Mouse (Mus musculus) small intestine, adult 2 months (tissue): ENCODE measurements around the gene Zfp1. TPM values are rescaled to one million over a fixed set of nuclear protein-coding genes. Genes with fewer than 3 reads are reported as not detected.

Experiments used
- H3K27ac ChIP-seq: fragments of 200-500 bp; 2 replicates; pipeline ENCODE4 v1.5.1; 2012; ENCODE audit warnings: low read depth, low read length, control low read depth, inconsistent platforms; ENCODE audit not compliant: insufficient read depth
- H3K27me3 ChIP-seq: fragments of 200-500 bp; 2 replicates; pipeline ENCODE4 v1.6.1; 2012; ENCODE audit warnings: mild to moderate bottlenecking, moderate library complexity, low read length, inconsistent platforms; ENCODE audit not compliant: control insufficient read depth, insufficient read depth
- H3K36me3 ChIP-seq: fragments of 200-500 bp; 2 replicates; pipeline ENCODE4 v1.6.1; 2012; ENCODE audit warnings: mild to moderate bottlenecking, low read length, control low read depth, inconsistent platforms; ENCODE audit not compliant: control insufficient read depth, insufficient read depth
- H3K4me1 ChIP-seq: fragments of 200-500 bp; 2 replicates; pipeline ENCODE4 v1.6.1; 2012; ENCODE audit warnings: low read length, inconsistent platforms, mixed read lengths; ENCODE audit not compliant: control insufficient read depth, insufficient read depth, insufficient read length
- H3K4me3 ChIP-seq: fragments of 200-500 bp; 2 replicates; pipeline ENCODE4 v1.5.1; 2012; ENCODE audit warnings: low read depth, mild to moderate bottlenecking, control low read depth, inconsistent platforms, low read length, moderate library complexity
- CTCF ChIP-seq: fragments of 200-500 bp; IDR thresholded peaks from 2 replicates; pipeline ENCODE4 v1.5.1; 2012; ENCODE audit warnings: low read depth, mild to moderate bottlenecking, control low read depth, inconsistent platforms, low read length, moderate library complexity, mixed read lengths; ENCODE audit not compliant: insufficient replicate concordance, insufficient read length; ENCODE audit errors: extremely low read depth
- POLR2A ChIP-seq: fragments of 200-500 bp; IDR thresholded peaks from 2 replicates; pipeline ENCODE4 v1.6.1; 2012; ENCODE audit warnings: low read depth, mild to moderate bottlenecking, control low read depth, inconsistent platforms, low read length, moderate library complexity
- WGBS: fragments of 180-500 bp; shearing (Covaris S2); methylation state at CpG from one replicate; pipeline ENCODE4 v1.1.7; 2018; 5-methylcytosine and 5-hydroxymethylcytosine counted together
- polyA plus RNA-seq: library from polyadenylated mRNA; depleted of rRNA; stranded (reverse); fragments of >200 nt; gene quantifications from 2 replicates; pipeline ENCODE4 v1.2.3, GENCODE M21; 2012

Zfp1 gene
- polyA plus RNA-seq, 1 experiment: 1.6 TPM

DNA sequence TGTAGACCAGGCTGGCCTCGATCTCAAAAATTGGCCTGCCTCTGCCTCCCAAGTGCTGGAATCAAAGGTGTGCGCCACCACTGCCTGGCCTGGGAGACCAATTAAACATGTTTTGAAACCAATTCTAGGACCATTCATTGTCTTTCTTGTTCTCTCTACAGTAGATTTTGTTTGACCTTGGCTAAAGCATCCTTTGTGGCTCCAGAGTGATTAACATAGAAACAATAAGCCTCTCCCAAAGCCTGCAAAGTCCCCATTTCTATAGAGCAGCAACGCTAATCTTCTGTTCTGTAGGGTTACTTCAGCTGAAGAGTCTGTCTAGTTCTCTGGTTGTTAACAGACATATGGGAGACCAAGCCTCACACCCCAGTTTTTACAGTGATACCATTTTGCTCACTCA is 7.5 kb downstream of the Zfp1 start:
- Histone ChIP-seq H3K36me3 (no peaks in the 10 kb centered on the region), H3K4me3 (no peak overlapping the region), H3K27me3 (no peaks in the 10 kb centered on the region), H3K27ac (no peak overlapping the region), H3K4me1 (peaks cover 2% of the 10 kb centered on the region; the same call in 1 of the 2 replicates)
- TF ChIP-seq CTCF (no peak), POLR2A (no peak)
- 93% methylated on average over 3 of the region's 3 CpGs for WGBS

DNA sequence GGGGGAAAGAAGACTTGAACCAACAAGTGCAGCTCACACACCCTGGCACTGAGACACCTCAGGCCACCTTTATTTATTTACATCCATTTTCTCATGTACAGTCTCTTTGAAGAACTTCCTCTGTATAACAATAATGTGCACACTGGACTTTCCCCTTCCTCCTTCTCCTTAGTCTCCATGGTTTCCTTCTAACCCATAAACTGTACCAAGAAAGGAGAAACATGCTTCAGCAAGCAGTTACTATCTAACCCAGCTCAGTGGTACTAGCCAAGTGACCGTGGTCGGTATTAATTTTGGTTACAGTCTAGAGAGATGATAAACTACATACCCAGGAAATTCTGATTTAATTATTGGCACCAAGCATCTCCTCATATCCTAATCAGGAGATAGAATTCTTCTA is 10.3 kb downstream of the Zfp1 start:
- no peaks in the 10 kb centered on the region for H3K36me3 ChIP-seq
- H3K4me1 ChIP-seq: peaks cover 7% of the 10 kb centered on the region; the same call in 1 of the 2 replicates
- WGBS: 41% methylated on average over 2 of the region's 2 CpGs
- no peak overlapping the region for H3K4me3 ChIP-seq
- H3K27me3 ChIP-seq: no peaks in the 10 kb centered on the region
- TF ChIP-seq CTCF (no peak), POLR2A (no peak)
- H3K27ac ChIP-seq: no peak overlapping the region

DNA sequence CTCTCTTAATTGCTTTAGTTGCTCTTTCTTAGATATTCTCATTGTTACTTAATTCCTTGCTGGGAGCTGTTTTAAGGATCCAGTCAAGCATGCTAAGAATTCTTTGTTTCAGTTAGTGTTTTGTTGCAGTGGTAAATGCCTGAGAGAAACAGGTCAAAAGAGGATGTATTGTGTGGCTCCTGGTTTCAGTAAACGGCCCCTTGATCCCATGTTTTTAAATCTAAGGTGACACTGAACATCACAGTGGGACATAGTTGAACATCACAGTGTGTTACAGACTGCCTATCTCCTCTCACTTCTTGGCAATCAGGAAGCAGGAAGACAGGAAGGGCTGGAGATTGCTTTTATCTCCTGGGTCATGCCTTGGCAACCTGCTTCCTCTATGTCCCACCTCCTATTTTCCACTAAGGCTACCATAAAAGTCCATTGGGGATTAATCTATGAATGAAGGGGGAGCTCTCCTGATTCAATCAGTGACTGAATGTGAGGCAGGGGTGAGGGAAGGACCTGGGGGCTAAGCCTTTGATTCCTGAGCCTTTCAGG is 14.2 kb downstream of the Zfp1 start:
- WGBS: 67% methylated on average over 1 of the region's 1 CpGs
- TF ChIP-seq POLR2A (no peak), CTCF (no peak)
- Histone ChIP-seq H3K4me3 (no peak overlapping the region), H3K4me1 (peaks cover 12% of the 10 kb centered on the region; the same call in 1 of the 2 replicates), H3K27me3 (no peaks in the 10 kb centered on the region), H3K36me3 (no peaks in the 10 kb centered on the region), H3K27ac (no peak overlapping the region)

DNA sequence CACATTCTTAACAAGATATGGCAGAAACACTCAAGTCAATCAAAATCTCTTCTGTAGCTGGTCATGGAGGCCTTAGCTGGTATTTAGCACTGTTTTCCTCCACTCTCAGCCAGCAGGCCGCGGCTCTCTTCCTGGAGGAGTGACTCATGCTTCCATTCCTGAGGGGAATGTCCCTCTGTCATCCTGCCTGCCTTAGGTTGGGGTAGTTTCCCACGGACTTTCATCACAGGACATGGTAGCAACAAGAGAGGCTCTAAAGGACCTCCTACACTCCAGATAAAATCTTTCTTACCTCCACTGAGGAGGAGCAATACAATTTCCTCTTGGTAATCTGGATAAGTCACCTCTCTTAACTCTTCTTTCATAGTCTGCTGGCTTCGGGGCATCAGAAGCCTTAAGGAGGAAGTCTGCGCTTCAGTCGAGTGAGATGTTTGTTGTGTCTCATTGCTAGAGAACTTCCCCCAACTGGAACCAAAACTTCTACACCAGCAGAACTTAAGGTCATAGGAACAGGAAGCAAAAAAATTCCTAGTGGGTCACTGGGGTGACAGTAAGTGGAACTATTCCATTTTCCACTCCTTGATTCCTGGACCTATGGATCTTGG is 15.7 kb downstream of the Zfp1 start:
- no peak for TF ChIP-seq POLR2A
- no peak for TF ChIP-seq CTCF
- Histone ChIP-seq H3K4me3 (no peak overlapping the region), H3K27me3 (no peaks in the 10 kb centered on the region), H3K36me3 (no peaks in the 10 kb centered on the region), H3K27ac (peak overlapping the region; percentile 1; the same call in 1 of the 2 replicates), H3K4me1 (peaks cover 10% of the 10 kb centered on the region; the same call in 1 of the 2 replicates)
- WGBS: 28% methylated on average over 6 of the region's 6 CpGs

DNA sequence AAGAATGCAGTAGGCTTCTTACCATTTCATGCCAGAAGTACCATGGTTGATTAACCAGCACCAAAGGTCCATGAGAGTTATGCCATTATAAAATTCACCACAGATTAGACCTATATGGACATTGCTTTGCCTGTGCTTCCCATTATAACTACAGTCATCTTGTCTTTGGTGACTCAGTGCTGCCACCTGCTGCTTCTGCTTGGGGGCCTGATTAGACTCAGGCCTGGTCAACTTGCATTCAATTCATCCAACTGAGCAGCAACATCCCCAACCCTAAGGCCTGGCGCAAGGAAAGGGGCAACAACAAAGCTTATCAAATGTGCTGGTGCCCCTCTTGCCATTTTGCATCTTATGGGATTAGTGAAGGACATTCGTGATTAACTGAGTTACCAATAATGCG is 19.3 kb downstream of the Zfp1 start:
- no peaks in the 10 kb centered on the region for H3K27me3 ChIP-seq
- no peaks in the 10 kb centered on the region for H3K36me3 ChIP-seq
- 92% methylated on average over 3 of the region's 3 CpGs for WGBS

DNA sequence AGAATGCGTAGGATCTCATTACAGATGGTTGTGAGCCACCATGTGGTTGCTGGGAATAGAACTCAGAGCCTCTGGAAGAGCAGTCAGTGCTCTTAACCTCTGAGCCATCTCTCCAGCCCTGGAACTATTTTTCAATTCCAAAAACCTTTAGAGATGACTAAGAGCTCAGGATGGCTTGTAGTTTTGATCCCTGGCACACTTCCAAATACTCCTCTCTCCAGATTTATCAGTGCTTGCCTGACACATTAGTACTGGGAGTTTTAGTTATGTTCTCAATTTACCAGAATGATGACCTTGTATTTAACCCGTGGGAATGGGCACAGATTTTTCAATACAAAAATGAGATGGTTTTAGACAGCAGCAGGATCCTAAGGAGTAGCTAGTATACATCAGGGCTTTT is 23.6 kb downstream of the Zfp1 start:
- Histone ChIP-seq H3K4me1 (no peaks in the 10 kb centered on the region), H3K4me3 (no peak overlapping the region), H3K36me3 (peaks cover 11% of the 10 kb centered on the region), H3K27ac (no peak overlapping the region), H3K27me3 (no peaks in the 10 kb centered on the region)
- 84% methylated on average over 2 of the region's 2 CpGs for WGBS
- TF ChIP-seq POLR2A (no peak), CTCF (no peak)

More for the DNA sequence above, 19.3 kb downstream of the Zfp1 start:
- no peak overlapping the region for H3K27ac ChIP-seq
- TF ChIP-seq POLR2A: no peak
- TF ChIP-seq CTCF: peak; percentile 74; the same call in 1 of the 2 replicates
- peaks cover 8% of the 10 kb centered on the region; the same call in 1 of the 2 replicates for H3K4me1 ChIP-seq
- H3K4me3 ChIP-seq: no peak overlapping the region

DNA sequence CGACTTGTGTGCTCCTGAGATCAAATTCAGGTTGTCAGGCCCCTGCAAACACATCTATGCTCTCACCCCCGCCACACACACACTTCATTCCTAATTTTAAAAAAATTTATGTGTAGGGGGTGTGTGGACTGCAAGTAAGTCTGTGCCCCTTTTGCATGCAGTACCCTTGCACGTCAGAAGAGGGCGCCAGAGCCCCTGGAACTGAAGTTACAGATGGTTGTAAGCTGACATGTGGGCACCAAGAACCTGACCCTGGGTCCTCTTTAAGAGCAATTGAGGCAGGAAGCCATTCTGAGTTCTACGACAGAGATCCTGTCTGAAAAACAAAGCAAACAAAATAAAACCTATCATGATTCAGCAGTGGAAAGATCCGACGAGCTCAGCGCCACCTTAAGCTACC is 33.0 kb downstream of the Zfp1 start:
- H3K4me1 ChIP-seq: no peaks in the 10 kb centered on the region
- WGBS: 80% methylated on average over 8 of the region's 8 CpGs
- TF ChIP-seq CTCF (peak; percentile 54; the same call in 1 of the 2 replicates), POLR2A (no peak)
- H3K27ac ChIP-seq: no peak overlapping the region
- H3K27me3 ChIP-seq: no peaks in the 10 kb centered on the region
- no peak overlapping the region for H3K4me3 ChIP-seq
- no peaks in the 10 kb centered on the region for H3K36me3 ChIP-seq

DNA sequence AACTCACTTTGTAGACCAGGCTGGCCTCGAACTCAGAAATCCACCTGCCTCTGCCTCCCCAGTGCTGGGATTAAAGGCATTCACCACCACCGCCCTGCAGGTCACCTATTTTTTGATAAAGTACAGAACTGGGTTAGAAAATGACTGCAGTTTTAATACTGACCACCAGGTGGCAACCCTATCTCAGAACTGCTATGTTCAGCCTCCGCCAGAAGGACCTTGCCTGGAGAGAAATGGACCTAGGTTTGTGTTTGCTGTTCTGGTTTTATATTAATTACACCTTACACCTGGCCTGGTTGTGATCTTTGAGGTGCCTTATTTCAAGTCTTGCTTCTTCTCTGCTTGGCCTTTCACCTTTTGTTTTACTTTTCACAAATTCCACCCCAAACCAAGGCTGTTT is 34.9 kb downstream of the Zfp1 start:
- 12% methylated on average over 3 of the region's 3 CpGs for WGBS
- Histone ChIP-seq H3K27ac (no peak overlapping the region), H3K36me3 (no peaks in the 10 kb centered on the region), H3K4me3 (no peak overlapping the region), H3K4me1 (no peaks in the 10 kb centered on the region), H3K27me3 (no peaks in the 10 kb centered on the region)
- no peak for TF ChIP-seq POLR2A
- peak; percentile 47; the same call in 1 of the 2 replicates for TF ChIP-seq CTCF
